Mouse (Mus musculus) hindbrain, embryonic 12.5 days (tissue): ENCODE measurements at regions not wholly inside any gene's neighbourhood (a gene's known extent, or its start where the extent isn't known, plus 50 kb on each side); places are given as distances from the start of the nearest gene placed in this dataset.

Experiments
- ATAC-seq: fragments of 200-750 bp; cut with Nextera tagmentation; 2 replicates; pipeline ENCODE4 v1.8.0; 2017; ENCODE audit warnings: moderate TSS enrichment; ENCODE audit not compliant: low FRiP score
- H3K27ac ChIP-seq: fragments of 300-500 bp; sonication (generic); 2 replicates; pipeline ENCODE4 v1.5.1; 2016; ENCODE audit warnings: mild to moderate bottlenecking
- H3K27me3 ChIP-seq: fragments of 300-500 bp; sonication (generic); 2 replicates; pipeline ENCODE4 v1.6.1; 2016; ENCODE audit warnings: mild to moderate bottlenecking
- H3K36me3 ChIP-seq: fragments of 300-500 bp; sonication (generic); 2 replicates; pipeline ENCODE4 v1.6.1; 2016; ENCODE audit warnings: mild to moderate bottlenecking
- H3K4me1 ChIP-seq: fragments of 300-500 bp; sonication (generic); 2 replicates; pipeline ENCODE4 v1.6.1; 2016
- H3K4me2 ChIP-seq: fragments of 300-500 bp; sonication (generic); replicated peaks from 2 replicates; pipeline ENCODE4 v1.6.1; 2016; ENCODE audit warnings: mild to moderate bottlenecking
- H3K4me3 ChIP-seq: fragments of 300-500 bp; sonication (generic); 2 replicates; pipeline ENCODE4 v1.5.1; 2016; ENCODE audit warnings: mild to moderate bottlenecking
- H3K9ac ChIP-seq: fragments of 300-500 bp; sonication (generic); 2 replicates; pipeline ENCODE4 v1.6.1; 2016; ENCODE audit warnings: mild to moderate bottlenecking, moderate library complexity
- H3K9me3 ChIP-seq: fragments of 300-500 bp; sonication (generic); replicated peaks from 2 replicates; pipeline ENCODE4 v1.6.1; 2016; ENCODE audit warnings: mild to moderate bottlenecking
- WGBS: fragments of 180-500 bp; shearing (Covaris S2); methylation state at CpG from one replicate; pipeline ENCODE4 v1.1.7; 2016; 5-methylcytosine and 5-hydroxymethylcytosine counted together

- Histone ChIP-seq H3K4me3 (no peak overlapping the region), H3K4me2 (no peak overlapping the region), H3K4me1 (peaks cover 3% of the 10 kb centered on the region; the same call in 1 of the 2 replicates), H3K27ac (no peak overlapping the region), H3K9me3 (no peaks in the 10 kb centered on the region), H3K27me3 (no peaks in the 10 kb centered on the region), H3K36me3 (no peaks in the 10 kb centered on the region), H3K9ac (no peak overlapping the region)
- 86% methylated on average over 6 of the region's 6 CpGs for WGBS
- ATAC-seq = no peak
Measured at GRCm38 (mm10) chr13:92987691-92988090, 143.1 kb downstream of the Mtx3 start.

- no peaks in the 10 kb centered on the region for H3K27me3 ChIP-seq
- no peak overlapping the region for H3K4me3 ChIP-seq
- H3K4me2 ChIP-seq = no peak overlapping the region
- H3K36me3 ChIP-seq = no peaks in the 10 kb centered on the region
- no peaks in the 10 kb centered on the region for H3K9me3 ChIP-seq
- ATAC-seq = no peak
- H3K27ac ChIP-seq = no peak overlapping the region
- H3K9ac ChIP-seq = no peak overlapping the region
- WGBS = 88% methylated on average over 9 of the region's 9 CpGs
- peaks cover 3% of the 10 kb centered on the region; the same call in 1 of the 2 replicates for H3K4me1 ChIP-seq
Measured at GRCm38 (mm10) chr13:92988600-92988999, 144.0 kb downstream of the Mtx3 start.

GRCm38 (mm10) chr13:92990316-92991206 lies 146.0 kb downstream of the Mtx3 start:
- H3K27ac ChIP-seq = no peak overlapping the region
- no peak for ATAC-seq
- H3K4me1 ChIP-seq = peaks cover 3% of the 10 kb centered on the region; the same call in 1 of the 2 replicates
- 77% methylated on average over 14 of the region's 14 CpGs for WGBS
- no peak overlapping the region for H3K4me2 ChIP-seq
- no peaks in the 10 kb centered on the region for H3K9me3 ChIP-seq
- H3K4me3 ChIP-seq = no peak overlapping the region
- no peaks in the 10 kb centered on the region for H3K27me3 ChIP-seq
- no peak overlapping the region for H3K9ac ChIP-seq
- H3K36me3 ChIP-seq = no peaks in the 10 kb centered on the region
